Mouse (Mus musculus) C2C12 (cell line): ENCODE measurements around the gene H2-Ke6.
"Not testable (repeated sequence)": the region's sequence is repeated elsewhere in the genome, so short reads cannot be mapped to it uniquely, and the experiment has no call there.

Source experiments
- CTCF ChIP-seq: IDR thresholded peaks from one replicate; pipeline ENCODE4 v1.5.1; 2011; ENCODE audit not compliant: control insufficient read depth, insufficient read depth, insufficient read length
- USF1 ChIP-seq: IDR thresholded peaks from one replicate; pipeline ENCODE4 v1.6.1; 2011; ENCODE audit warnings: low read depth, mild to moderate bottlenecking, control low read depth, moderate library complexity

DNA sequence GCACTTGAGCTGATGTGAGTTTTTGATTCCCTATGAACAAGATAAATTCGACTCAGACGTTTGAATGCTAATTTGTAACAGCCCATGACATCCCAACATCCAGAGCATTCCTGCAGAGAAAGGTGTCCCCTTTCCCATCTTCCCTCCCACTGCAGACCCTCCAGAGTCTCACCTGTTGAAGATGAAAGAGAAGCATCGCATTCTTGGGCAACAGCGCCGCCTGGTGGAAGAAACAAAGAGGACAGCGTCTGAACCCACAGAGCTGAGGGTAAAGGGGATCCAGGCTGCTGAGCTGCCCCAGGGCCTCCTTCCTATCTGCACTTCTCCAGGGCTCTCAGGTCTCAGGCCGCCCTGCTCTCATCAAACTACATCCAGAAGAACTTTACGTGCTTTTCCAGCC, 45.7 kb downstream of the H2-Ke6 start:
- not testable (repeated sequence) for TF ChIP-seq CTCF, USF1
